Mouse (Mus musculus): ENCODE data around the gene Msrb3. TPM values are rescaled to one million over a fixed set of nuclear protein-coding genes. Genes with fewer than 3 reads are reported as not detected.

Msrb3 gene
- polyA plus RNA-seq, 1 experiment from 2014 or later: 9.2 TPM

GRCm38 (mm10) chr10:120891131-120891530, 7.8 kb downstream of the Msrb3 start:
- no peaks in the 10 kb centered on the region; the same call in 1 of the 2 replicates for H3K9me3 ChIP-seq (ENCODE audit: control insufficient read depth, low read length)
- H3K27ac ChIP-seq (ENCODE audit: low read depth, low read length): no peak overlapping the region
- H3K9ac ChIP-seq (ENCODE audit: low read depth, low read length): no peak overlapping the region
- no peaks in the 10 kb centered on the region for H3K4me1 ChIP-seq (replicated peaks; ENCODE audit: control insufficient read depth, insufficient read depth, low read length)
- H3K36me3 ChIP-seq (ENCODE audit: control insufficient read depth, insufficient read depth, low read length): no peaks in the 10 kb centered on the region
- H3K27me3 ChIP-seq (ENCODE audit: control insufficient read depth, insufficient read depth, low read length): no peaks in the 10 kb centered on the region
- 95% methylated on average over 4 of the region's 4 CpGs for WGBS
- H3K4me2 ChIP-seq (replicated peaks; ENCODE audit: low read depth, low read length): no peak overlapping the region
- no peak for DNase-seq (ENCODE audit: low spot score)
- H3K4me3 ChIP-seq (ENCODE audit: low read depth, low read length): no peak overlapping the region
- no peak for ATAC-seq (ENCODE audit: low FRiP score)

- Histone ChIP-seq H3K4me1 (replicated peaks; ENCODE audit: control insufficient read depth, insufficient read depth, low read length) (no peaks in the 10 kb centered on the region), H3K27ac (ENCODE audit: low read depth, low read length) (no peak overlapping the region), H3K4me3 (ENCODE audit: low read depth, low read length) (no peak overlapping the region), H3K36me3 (ENCODE audit: control insufficient read depth, insufficient read depth, low read length) (no peaks in the 10 kb centered on the region), H3K9me3 (ENCODE audit: control insufficient read depth, low read length) (no peaks in the 10 kb centered on the region; the same call in 1 of the 2 replicates), H3K27me3 (ENCODE audit: control insufficient read depth, insufficient read depth, low read length) (no peaks in the 10 kb centered on the region), H3K4me2 (replicated peaks; ENCODE audit: low read depth, low read length) (no peak overlapping the region), H3K9ac (ENCODE audit: low read depth, low read length) (no peak overlapping the region)
- ATAC-seq (ENCODE audit: low FRiP score): no peak
- DNase-seq (ENCODE audit: low spot score): no peak
- WGBS: 100% methylated on average over 1 of the region's 1 CpGs
Observed at GRCm38 (mm10) chr10:120890592-120890991, 8.3 kb downstream of the Msrb3 start.

- Histone ChIP-seq H3K4me2 (replicated peaks; ENCODE audit: low read depth, low read length) (no peak overlapping the region), H3K9ac (ENCODE audit: low read depth, low read length) (no peak overlapping the region), H3K27ac (ENCODE audit: low read depth, low read length) (no peak overlapping the region), H3K4me3 (ENCODE audit: low read depth, low read length) (no peak overlapping the region), H3K4me1 (replicated peaks; ENCODE audit: control insufficient read depth, insufficient read depth, low read length) (no peaks in the 10 kb centered on the region), H3K27me3 (ENCODE audit: control insufficient read depth, insufficient read depth, low read length) (no peaks in the 10 kb centered on the region), H3K36me3 (ENCODE audit: control insufficient read depth, insufficient read depth, low read length) (no peaks in the 10 kb centered on the region), H3K9me3 (ENCODE audit: control insufficient read depth, low read length) (no peaks in the 10 kb centered on the region; the same call in 1 of the 2 replicates)
- 92% methylated on average over 8 of the region's 8 CpGs for WGBS
- ATAC-seq (ENCODE audit: low FRiP score): no peak
- DNase-seq (ENCODE audit: low spot score): no peak
Observed at GRCm38 (mm10) chr10:120888531-120888930, 10.4 kb downstream of the Msrb3 start.

GRCm38 (mm10) chr10:120884220-120884619, 14.7 kb downstream of the Msrb3 start:
- DNase-seq (ENCODE audit: low spot score) (no peak), ATAC-seq (ENCODE audit: low FRiP score) (no peak; the same call in 1 of the 2 replicates)
- 91% methylated on average over 14 of the region's 14 CpGs for WGBS
- H3K36me3 ChIP-seq (ENCODE audit: control insufficient read depth, insufficient read depth, low read length): no peaks in the 10 kb centered on the region
- H3K9me3 ChIP-seq (ENCODE audit: control insufficient read depth, low read length): no peaks in the 10 kb centered on the region; the same call in 1 of the 2 replicates
- H3K4me3 ChIP-seq (ENCODE audit: low read depth, low read length): no peak overlapping the region
- H3K9ac ChIP-seq (ENCODE audit: low read depth, low read length): no peak overlapping the region
- no peaks in the 10 kb centered on the region for H3K4me1 ChIP-seq (replicated peaks; ENCODE audit: control insufficient read depth, insufficient read depth, low read length)
- H3K4me2 ChIP-seq (replicated peaks; ENCODE audit: low read depth, low read length): no peak overlapping the region
- H3K27ac ChIP-seq (ENCODE audit: low read depth, low read length): no peak overlapping the region
- H3K27me3 ChIP-seq (ENCODE audit: control insufficient read depth, insufficient read depth, low read length): no peaks in the 10 kb centered on the region

GRCm38 (mm10) chr10:120883732-120884131, 15.2 kb downstream of the Msrb3 start:
- H3K36me3 ChIP-seq (ENCODE audit: control insufficient read depth, insufficient read depth, low read length): no peaks in the 10 kb centered on the region
- H3K4me3 ChIP-seq (ENCODE audit: low read depth, low read length): no peak overlapping the region
- no peak overlapping the region for H3K4me2 ChIP-seq (replicated peaks; ENCODE audit: low read depth, low read length)
- no peak for ATAC-seq (ENCODE audit: low FRiP score)
- H3K4me1 ChIP-seq (replicated peaks; ENCODE audit: control insufficient read depth, insufficient read depth, low read length): no peaks in the 10 kb centered on the region
- no peak for DNase-seq (ENCODE audit: low spot score)
- no peak overlapping the region for H3K9ac ChIP-seq (ENCODE audit: low read depth, low read length)
- H3K27ac ChIP-seq (ENCODE audit: low read depth, low read length): no peak overlapping the region
- WGBS: 62% methylated on average over 4 of the region's 4 CpGs
- no peaks in the 10 kb centered on the region; the same call in 1 of the 2 replicates for H3K9me3 ChIP-seq (ENCODE audit: control insufficient read depth, low read length)
- H3K27me3 ChIP-seq (ENCODE audit: control insufficient read depth, insufficient read depth, low read length): no peaks in the 10 kb centered on the region

- Histone ChIP-seq H3K27me3 (ENCODE audit: control insufficient read depth, insufficient read depth, low read length) (no peaks in the 10 kb centered on the region), H3K36me3 (ENCODE audit: control insufficient read depth, insufficient read depth, low read length) (no peaks in the 10 kb centered on the region), H3K9ac (ENCODE audit: low read depth, low read length) (peak overlapping the region; percentile 29; the same call in 1 of the 2 replicates), H3K9me3 (ENCODE audit: control insufficient read depth, low read length) (no peaks in the 10 kb centered on the region), H3K27ac (ENCODE audit: low read depth, low read length) (0 out of 2 replicates have a peak overlapping the region, but pooled peaks have one; percentile 24), H3K4me3 (ENCODE audit: low read depth, low read length) (peak overlapping the region; percentile 31), H3K4me2 (replicated peaks; ENCODE audit: low read depth, low read length) (peak overlapping the region; percentile 66), H3K4me1 (replicated peaks; ENCODE audit: control insufficient read depth, insufficient read depth, low read length) (no peaks in the 10 kb centered on the region)
- ATAC-seq (ENCODE audit: low FRiP score) (peak; percentile 82), DNase-seq (ENCODE audit: low spot score) (no peak)
- WGBS: 4% methylated on average over 7 of the region's 7 CpGs
Observed at GRCm38 (mm10) chr10:120883069-120883415, 15.9 kb downstream of the Msrb3 start.

GRCm38 (mm10) chr10:120882347-120883068, 16.4 kb downstream of the Msrb3 start:
- 16% methylated on average over 17 of the region's 17 CpGs for WGBS
- Histone ChIP-seq H3K4me2 (replicated peaks; ENCODE audit: low read depth, low read length) (peak overlapping the region; percentile 66), H3K4me3 (ENCODE audit: low read depth, low read length) (peak overlapping the region; percentile 31), H3K4me1 (replicated peaks; ENCODE audit: control insufficient read depth, insufficient read depth, low read length) (no peaks in the 10 kb centered on the region), H3K9ac (ENCODE audit: low read depth, low read length) (peak overlapping the region; percentile 29), H3K9me3 (ENCODE audit: control insufficient read depth, low read length) (no peaks in the 10 kb centered on the region), H3K27me3 (ENCODE audit: control insufficient read depth, insufficient read depth, low read length) (no peaks in the 10 kb centered on the region), H3K36me3 (ENCODE audit: control insufficient read depth, insufficient read depth, low read length) (no peaks in the 10 kb centered on the region), H3K27ac (ENCODE audit: low read depth, low read length) (peak overlapping the region; percentile 68)
- peak; percentile 96 for ATAC-seq (ENCODE audit: low FRiP score)
- DNase-seq (ENCODE audit: low spot score): peak; percentile 75

GRCm38 (mm10) chr10:120876549-120877270, 22.2 kb downstream of the Msrb3 start:
- H3K27ac ChIP-seq (ENCODE audit: low read depth, low read length): no peak overlapping the region
- no peak for DNase-seq (ENCODE audit: low spot score)
- H3K9ac ChIP-seq (ENCODE audit: low read depth, low read length): no peak overlapping the region
- H3K36me3 ChIP-seq (ENCODE audit: control insufficient read depth, insufficient read depth, low read length): no peaks in the 10 kb centered on the region
- ATAC-seq (ENCODE audit: low FRiP score): no peak
- no peaks in the 10 kb centered on the region for H3K9me3 ChIP-seq (ENCODE audit: control insufficient read depth, low read length)
- no peaks in the 10 kb centered on the region for H3K4me1 ChIP-seq (replicated peaks; ENCODE audit: control insufficient read depth, insufficient read depth, low read length)
- no peaks in the 10 kb centered on the region for H3K27me3 ChIP-seq (ENCODE audit: control insufficient read depth, insufficient read depth, low read length)
- WGBS: 75% methylated on average over 20 of the region's 20 CpGs
- no peak overlapping the region for H3K4me3 ChIP-seq (ENCODE audit: low read depth, low read length)
- H3K4me2 ChIP-seq (replicated peaks; ENCODE audit: low read depth, low read length): no peak overlapping the region

Data from hindbrain, embryonic 11.5 days (tissue).